Mouse (Mus musculus): ENCODE data around the gene Wdr24. TPM values are rescaled to one million over a fixed set of nuclear protein-coding genes. Genes with fewer than 3 reads are reported as not detected.

Wdr24 gene
- polyA plus RNA-seq, 2 experiments, result 26.0 to 45.1 TPM

DNA sequence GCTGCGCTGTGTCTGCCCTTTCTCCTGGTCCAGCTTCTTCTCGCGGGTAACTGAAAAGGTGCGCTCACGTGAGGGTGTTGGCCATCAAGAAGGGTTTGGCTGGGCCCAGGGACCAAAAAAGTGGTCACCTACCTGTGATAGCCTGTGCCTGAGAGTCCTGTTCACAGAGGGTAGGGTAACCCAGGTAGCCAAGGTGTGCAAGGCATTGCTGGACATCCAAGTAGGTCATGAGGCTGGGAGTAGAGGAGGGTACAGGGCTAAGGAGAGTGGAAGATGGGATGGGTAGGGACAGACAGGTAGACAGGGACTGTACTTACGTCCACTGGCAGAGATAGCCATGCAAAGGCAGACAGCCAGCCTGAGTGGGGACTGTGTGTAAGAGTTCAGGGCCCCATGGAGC lies 17.1 kb downstream of the Wdr24 start:
- H3K27ac ChIP-seq (replicated peaks; ENCODE audit: low read depth, low read length), result no peak overlapping the region
- no peaks in the 10 kb centered on the region for H3K9me3 ChIP-seq (ENCODE audit: control insufficient read depth, low read length)
- no peaks in the 10 kb centered on the region for H3K27me3 ChIP-seq (ENCODE audit: control insufficient read depth, insufficient read depth, low read length)
- no peak for ATAC-seq (ENCODE audit: low FRiP score, low read depth)
- DNase-seq (ENCODE audit: low spot score), result no peak
- 94% methylated on average over 6 of the region's 6 CpGs for WGBS
- H3K36me3 ChIP-seq (ENCODE audit: control insufficient read depth, insufficient read depth, low read length), result peaks cover 50% of the 10 kb centered on the region
- no peak overlapping the region for H3K9ac ChIP-seq (ENCODE audit: low read depth, low read length, severe bottlenecking)
- no peak for TF ChIP-seq POLR2A (IDR thresholded peaks at IDR 0.05; ENCODE audit: borderline replicate concordance, extremely low read depth, insufficient read depth, insufficient read length)
- H3K4me2 ChIP-seq (replicated peaks; ENCODE audit: low read depth, low read length, severe bottlenecking), result no peak overlapping the region
- peaks cover 28% of the 10 kb centered on the region; the same call in 1 of the 2 replicates for H3K4me1 ChIP-seq (ENCODE audit: control insufficient read depth, insufficient read depth, low read length)
- H3K4me3 ChIP-seq (replicated peaks; ENCODE audit: low read length), result no peak overlapping the region

DNA sequence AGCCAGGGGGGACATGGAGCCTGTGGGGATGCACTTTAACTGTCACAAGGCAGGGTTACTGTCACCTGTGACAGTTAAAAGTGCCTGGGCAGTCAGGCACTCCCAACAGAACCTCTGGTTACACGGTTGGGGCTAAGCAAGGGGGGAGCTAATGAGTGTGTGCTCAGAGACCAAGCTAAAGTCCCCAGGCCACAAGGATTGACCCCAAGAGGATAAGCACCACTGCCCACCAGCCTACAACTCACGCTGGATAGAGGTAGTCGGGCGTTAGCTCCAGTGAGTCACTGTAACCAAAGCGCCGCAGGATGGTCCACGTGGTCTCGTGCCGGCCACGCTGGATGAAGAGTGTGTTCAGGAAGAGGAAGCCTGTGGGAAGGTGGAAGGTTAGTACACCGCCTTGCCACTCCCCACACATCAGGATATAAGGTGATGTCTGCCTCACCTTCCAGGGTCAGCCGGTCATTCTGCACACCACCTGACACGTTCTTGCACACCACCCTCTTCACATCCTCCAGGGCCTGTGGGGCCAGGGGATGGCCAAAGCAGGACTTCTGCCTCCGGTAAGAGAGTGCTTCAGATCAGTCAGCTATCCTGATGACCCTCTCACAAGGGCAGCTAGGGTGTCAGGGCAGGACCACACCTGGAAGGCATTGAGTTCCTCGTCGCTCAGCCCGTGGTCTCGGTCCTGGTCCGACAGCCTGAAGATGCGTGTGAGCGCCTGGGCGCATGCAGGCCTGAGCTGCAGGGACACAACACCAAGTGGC lies 17.9 kb downstream of the Wdr24 start, which contains the start of gene Gm20683:
TSS of gene Gm20683 (minus strand) at position 647 of the 764 bp plus-strand sequence.
- no peaks in the 10 kb centered on the region for H3K9me3 ChIP-seq (ENCODE audit: control insufficient read depth, low read length)
- no peak for ATAC-seq (ENCODE audit: low FRiP score, low read depth)
- WGBS, result 95% methylated on average over 22 of the region's 22 CpGs
- H3K4me3 ChIP-seq (replicated peaks; ENCODE audit: low read length), result no peak within 1 kb of the TSS
- H3K27me3 ChIP-seq (ENCODE audit: control insufficient read depth, insufficient read depth, low read length), result no peaks in the 10 kb centered on the region
- no peak within 1 kb of the TSS for H3K27ac ChIP-seq (replicated peaks; ENCODE audit: low read depth, low read length)
- H3K9ac ChIP-seq (ENCODE audit: low read depth, low read length, severe bottlenecking), result no peak within 1 kb of the TSS
- DNase-seq (ENCODE audit: low spot score), result no peak
- peaks cover 54% of the 10 kb centered on the region for H3K36me3 ChIP-seq (ENCODE audit: control insufficient read depth, insufficient read depth, low read length)
- H3K4me1 ChIP-seq (ENCODE audit: control insufficient read depth, insufficient read depth, low read length), result peaks cover 21% of the 10 kb centered on the region; the same call in 1 of the 2 replicates
- no peak within 1 kb of the TSS for H3K4me2 ChIP-seq (replicated peaks; ENCODE audit: low read depth, low read length, severe bottlenecking)
- no peak for TF ChIP-seq POLR2A (IDR thresholded peaks at IDR 0.05; ENCODE audit: borderline replicate concordance, extremely low read depth, insufficient read depth, insufficient read length)

DNA sequence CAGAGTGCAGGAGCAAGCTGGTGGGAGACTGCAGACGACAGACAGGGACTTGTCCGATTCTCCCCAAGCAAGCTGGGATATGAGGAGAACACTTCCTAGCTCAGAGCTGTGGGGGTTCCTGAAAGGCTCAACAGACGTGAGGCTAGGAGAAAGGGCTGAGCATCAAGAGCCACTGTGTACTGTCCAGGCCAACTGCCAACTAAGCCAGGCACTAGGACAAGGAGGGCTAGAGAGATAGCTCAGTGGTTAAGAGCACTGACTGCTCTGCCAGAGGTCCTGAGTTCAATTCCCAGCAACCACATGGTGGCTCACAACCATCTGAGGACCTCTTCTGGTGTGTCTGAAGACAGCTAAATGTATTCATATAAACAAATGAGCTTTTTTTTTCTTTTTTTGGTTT lies 19.1 kb downstream of the Wdr24 start:
- H3K9me3 ChIP-seq (ENCODE audit: control insufficient read depth, low read length), result no peaks in the 10 kb centered on the region
- 85% methylated on average over 3 of the region's 3 CpGs for WGBS
- H3K4me2 ChIP-seq (replicated peaks; ENCODE audit: low read depth, low read length, severe bottlenecking), result no peak overlapping the region
- no peak overlapping the region for H3K27ac ChIP-seq (replicated peaks; ENCODE audit: low read depth, low read length)
- ATAC-seq (ENCODE audit: low FRiP score, low read depth) (no peak), DNase-seq (ENCODE audit: low spot score) (no peak)
- no peak for TF ChIP-seq POLR2A (IDR thresholded peaks at IDR 0.05; ENCODE audit: borderline replicate concordance, extremely low read depth, insufficient read depth, insufficient read length)
- no peak overlapping the region for H3K9ac ChIP-seq (ENCODE audit: low read depth, low read length, severe bottlenecking)
- no peak overlapping the region for H3K4me3 ChIP-seq (replicated peaks; ENCODE audit: low read length)
- H3K27me3 ChIP-seq (ENCODE audit: control insufficient read depth, insufficient read depth, low read length), result no peaks in the 10 kb centered on the region
- H3K36me3 ChIP-seq (ENCODE audit: control insufficient read depth, insufficient read depth, low read length), result peaks cover 58% of the 10 kb centered on the region
- H3K4me1 ChIP-seq (ENCODE audit: control insufficient read depth, insufficient read depth, low read length), result peaks cover 10% of the 10 kb centered on the region; the same call in 1 of the 2 replicates

DNA sequence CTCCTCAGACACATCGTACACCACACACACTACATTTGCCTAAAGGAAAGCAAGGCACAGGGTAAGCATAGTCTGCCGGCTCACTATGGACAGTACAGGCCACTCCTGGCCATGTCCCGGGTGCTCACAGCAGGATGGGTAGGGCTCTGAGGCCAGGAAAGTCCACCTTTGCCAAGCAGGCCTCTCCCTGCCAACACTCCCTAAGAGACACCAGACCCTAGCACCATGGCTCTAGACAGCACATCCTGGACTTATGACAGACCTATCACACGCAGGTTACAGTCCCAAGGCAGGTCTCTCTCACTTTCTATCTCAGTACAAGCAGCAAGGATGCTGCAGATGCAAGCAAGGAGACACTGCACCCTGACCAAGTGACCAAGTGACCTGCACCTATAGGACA lies 19.7 kb downstream of the Wdr24 start:
- Histone ChIP-seq H3K4me1 (ENCODE audit: control insufficient read depth, insufficient read depth, low read length) (peaks cover 10% of the 10 kb centered on the region; the same call in 1 of the 2 replicates), H3K4me2 (replicated peaks; ENCODE audit: low read depth, low read length, severe bottlenecking) (peak overlapping the region; percentile 63), H3K9me3 (ENCODE audit: control insufficient read depth, low read length) (no peaks in the 10 kb centered on the region), H3K36me3 (ENCODE audit: control insufficient read depth, insufficient read depth, low read length) (peaks cover 57% of the 10 kb centered on the region), H3K27me3 (ENCODE audit: control insufficient read depth, insufficient read depth, low read length) (no peaks in the 10 kb centered on the region), H3K4me3 (replicated peaks; ENCODE audit: low read length) (peak overlapping the region; percentile 90), H3K27ac (replicated peaks; ENCODE audit: low read depth, low read length) (no peak overlapping the region), H3K9ac (ENCODE audit: low read depth, low read length, severe bottlenecking) (peak overlapping the region; percentile 82)
- no peak for TF ChIP-seq POLR2A (IDR thresholded peaks at IDR 0.05; ENCODE audit: borderline replicate concordance, extremely low read depth, insufficient read depth, insufficient read length)
- ATAC-seq (ENCODE audit: low FRiP score, low read depth) (no peak), DNase-seq (ENCODE audit: low spot score) (no peak)
- WGBS, result 93% methylated on average over 4 of the region's 4 CpGs

DNA sequence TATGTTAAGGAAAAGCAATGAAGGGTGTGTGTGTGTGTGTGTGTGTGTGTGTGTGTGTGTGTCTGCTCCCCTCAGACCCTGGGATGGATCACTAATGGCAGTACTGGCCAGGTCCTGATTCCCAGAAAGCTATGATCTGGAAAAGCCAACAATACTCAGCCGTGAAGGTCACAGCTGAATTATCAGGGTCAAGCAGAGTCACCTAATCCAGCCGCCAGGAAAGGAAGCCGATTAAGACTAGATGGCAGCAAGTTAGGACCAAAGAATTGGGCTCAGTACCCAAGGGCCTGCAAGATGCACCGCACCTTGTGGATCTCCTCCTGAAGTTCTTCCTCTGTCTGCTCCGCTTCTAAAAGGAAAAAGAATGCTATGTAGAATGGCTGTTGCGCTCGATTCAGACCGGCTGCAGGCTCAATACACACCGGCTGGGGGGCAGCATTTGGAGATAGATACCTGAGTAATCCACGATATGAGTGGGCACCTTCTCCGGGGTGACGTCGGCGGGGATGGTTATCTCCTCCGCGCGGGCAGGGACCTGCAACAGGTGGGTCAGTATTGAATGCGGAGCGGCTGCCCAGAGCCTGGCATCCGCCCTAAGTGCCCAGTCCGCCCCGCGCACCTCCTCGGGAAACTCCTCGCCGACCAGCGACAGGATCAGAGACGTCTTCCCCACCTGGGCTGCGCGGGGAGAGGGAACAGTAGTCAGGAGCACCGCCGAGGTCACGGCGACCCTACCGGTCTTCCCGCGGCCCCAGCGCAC lies 20.4 kb downstream of the Wdr24 start:
- peaks cover 10% of the 10 kb centered on the region; the same call in 1 of the 2 replicates for H3K4me1 ChIP-seq (ENCODE audit: control insufficient read depth, insufficient read depth, low read length)
- peaks cover 60% of the 10 kb centered on the region for H3K36me3 ChIP-seq (ENCODE audit: control insufficient read depth, insufficient read depth, low read length)
- H3K9ac ChIP-seq (ENCODE audit: low read depth, low read length, severe bottlenecking), result peak overlapping the region; percentile 82
- peak overlapping the region; percentile 90 for H3K4me3 ChIP-seq (replicated peaks; ENCODE audit: low read length)
- peak overlapping the region; percentile 71 for H3K27ac ChIP-seq (replicated peaks; ENCODE audit: low read depth, low read length)
- no peaks in the 10 kb centered on the region for H3K27me3 ChIP-seq (ENCODE audit: control insufficient read depth, insufficient read depth, low read length)
- H3K4me2 ChIP-seq (replicated peaks; ENCODE audit: low read depth, low read length, severe bottlenecking), result peak overlapping the region; percentile 63
- no peaks in the 10 kb centered on the region for H3K9me3 ChIP-seq (ENCODE audit: control insufficient read depth, low read length)
- no peak for TF ChIP-seq POLR2A (IDR thresholded peaks at IDR 0.05; ENCODE audit: borderline replicate concordance, extremely low read depth, insufficient read depth, insufficient read length)
- DNase-seq (ENCODE audit: low spot score) (no peak), ATAC-seq (ENCODE audit: low FRiP score, low read depth) (0 out of 2 replicates have a peak, but pooled peaks have one; percentile 0)
- 4% methylated on average over 33 of the region's 38 CpGs for WGBS

All from limb, embryonic 14.5 days (tissue).